Mouse (Mus musculus): ENCODE data around the gene Igsf11. TPM values are rescaled to one million over a fixed set of nuclear protein-coding genes. Genes with fewer than 3 reads are reported as not detected.

Igsf11 gene
- total RNA-seq, 2 experiments from 2014 or later: 0.14 to 0.29 TPM

- no peak for DNase-seq
Observed at GRCm38 (mm10) chr16:38940805-38941204, 48.3 kb downstream of the Igsf11 start.

DNA sequence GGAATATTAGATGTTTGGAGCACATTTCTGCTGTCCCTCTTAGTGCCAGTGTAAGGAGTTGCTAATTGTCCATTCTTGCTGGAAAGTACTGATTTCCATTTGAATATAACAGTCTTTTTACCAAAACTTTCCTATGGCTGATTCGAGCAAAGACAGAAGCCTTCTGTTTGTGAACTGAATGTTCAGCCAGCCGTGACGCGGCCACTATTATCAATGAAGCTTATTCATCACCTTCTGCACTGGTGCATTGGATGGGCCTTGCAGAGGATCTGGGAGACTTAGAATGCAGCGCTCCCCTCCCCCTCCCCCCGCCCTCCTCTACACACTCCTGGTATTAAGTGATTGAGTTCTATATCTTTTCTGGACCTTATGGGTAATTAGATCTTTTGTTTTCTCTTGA, 48.8 kb downstream of the Igsf11 start:
- no peak for DNase-seq

- no peak for DNase-seq
Observed at GRCm38 (mm10) chr16:38943706-38944550, 51.5 kb downstream of the Igsf11 start.

GRCm38 (mm10) chr16:38945111-38945510, 52.6 kb downstream of the Igsf11 start:
- no peak for DNase-seq

GRCm38 (mm10) chr16:38945581-38945981, 53.1 kb downstream of the Igsf11 start:
- no peak for DNase-seq

GRCm38 (mm10) chr16:38946453-38946852, 54.0 kb downstream of the Igsf11 start:
- DNase-seq: no peak

DNA sequence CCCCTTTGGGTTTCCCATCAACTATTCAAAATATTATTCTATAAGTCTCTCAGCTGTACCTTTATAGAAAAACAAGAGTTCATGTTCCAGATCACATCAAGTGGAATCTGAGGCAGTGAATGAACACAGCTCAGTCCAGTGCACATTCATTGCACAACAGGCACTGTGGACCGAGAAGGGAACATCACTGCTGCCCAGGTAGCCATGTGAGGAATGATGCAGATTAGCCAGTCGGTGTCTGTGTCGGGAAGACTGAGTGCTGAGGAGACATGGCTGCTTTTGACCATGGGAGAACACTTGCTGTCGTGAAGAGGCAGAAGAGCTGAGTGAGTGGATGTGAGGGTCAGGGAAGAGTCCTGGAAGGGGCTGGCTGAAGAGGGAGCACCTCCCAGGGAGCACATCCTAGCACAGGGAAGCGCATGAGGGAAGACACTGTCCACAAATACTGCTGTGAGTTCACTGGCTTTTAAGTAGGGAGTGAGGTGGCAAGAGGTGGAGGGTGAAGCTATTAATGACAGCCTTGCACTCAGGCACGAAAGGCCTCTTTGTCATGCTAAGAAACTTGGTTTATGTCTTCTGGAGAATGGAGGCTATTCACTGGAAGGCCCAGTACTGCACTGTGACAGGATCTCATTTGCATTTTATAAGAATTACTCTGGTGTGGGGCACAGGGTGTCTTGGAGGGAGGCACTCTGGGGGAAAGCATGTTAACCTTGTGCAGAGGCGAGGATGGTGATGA, 54.8 kb downstream of the Igsf11 start:
- DNase-seq: no peak

DNA sequence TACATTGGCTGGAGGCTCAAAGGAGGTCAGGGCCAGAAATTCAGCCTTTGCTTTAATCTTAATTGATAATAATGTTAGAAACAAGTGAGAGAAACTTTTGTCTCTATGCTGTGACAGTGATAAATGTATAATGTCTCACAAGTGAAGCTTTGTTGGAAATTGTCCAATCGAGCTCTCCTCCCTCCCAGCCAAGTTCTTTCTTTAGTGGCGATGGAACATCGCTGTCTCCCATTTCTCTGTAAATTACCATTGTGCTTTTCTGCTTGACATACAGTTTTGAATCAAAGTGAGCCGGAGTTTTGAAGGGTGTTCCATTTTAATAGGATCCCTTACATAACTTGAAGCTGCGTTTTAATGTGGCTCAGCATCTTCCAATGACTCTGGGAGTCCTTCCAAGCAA, 56.0 kb downstream of the Igsf11 start:
- DNase-seq: no peak

DNA sequence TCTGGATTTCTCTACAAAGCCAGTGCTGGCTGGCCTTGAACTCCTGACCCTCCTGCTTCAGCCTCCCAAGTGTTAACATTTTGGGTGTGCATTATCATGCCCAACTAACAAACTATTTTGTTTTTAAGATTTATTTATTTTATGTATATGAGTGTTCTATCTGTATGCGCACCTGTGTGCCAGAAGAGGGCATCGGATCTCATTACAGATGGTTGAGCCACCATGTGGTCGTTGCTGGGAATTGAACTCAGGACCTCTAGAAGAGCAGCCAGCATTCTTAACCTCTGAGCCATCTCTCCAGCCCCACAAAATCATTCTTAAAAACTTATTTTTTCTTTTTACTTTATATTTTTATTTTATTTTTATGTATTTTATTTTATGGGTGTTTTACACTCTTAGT, 60.4 kb downstream of the Igsf11 start:
- DNase-seq: no peak

- DNase-seq: no peak
Observed at GRCm38 (mm10) chr16:38953821-38954220, 61.4 kb downstream of the Igsf11 start.

DNA sequence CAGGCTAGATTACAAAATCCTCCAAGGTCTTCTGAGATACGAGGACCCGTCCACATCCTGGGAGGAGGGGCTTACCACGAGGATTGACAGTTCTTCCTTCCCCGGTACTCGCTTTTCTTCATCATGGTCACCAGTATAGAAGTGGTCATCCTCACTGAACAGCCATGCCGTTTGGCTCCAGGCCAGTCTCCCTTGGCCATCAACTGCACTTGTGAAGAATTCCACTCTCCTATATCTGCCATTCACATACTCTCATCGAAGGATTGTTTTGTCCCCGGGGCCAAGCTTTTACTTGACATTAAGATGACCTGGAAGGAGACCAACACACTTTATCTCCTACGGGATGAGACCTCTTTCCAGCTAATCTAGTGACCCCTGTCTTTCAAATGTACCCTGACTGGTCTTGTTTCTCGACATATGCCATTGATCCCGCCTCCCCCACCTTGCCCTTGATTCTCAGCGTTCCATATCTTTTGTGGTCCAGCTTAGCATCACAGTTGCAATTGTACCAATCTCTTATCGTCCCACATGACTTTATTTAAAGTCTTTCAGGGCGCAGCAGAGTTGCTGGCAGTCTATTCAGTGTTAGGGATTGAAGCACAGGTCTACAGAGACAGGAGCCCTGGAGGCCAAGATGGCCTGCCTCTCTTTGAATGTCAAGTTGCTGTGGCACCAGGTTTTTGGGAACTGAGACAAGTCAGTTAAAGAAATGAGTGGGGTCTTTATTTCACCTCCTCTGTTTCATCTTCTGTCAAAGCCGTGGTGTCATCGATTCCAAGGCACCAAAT, 62.2 kb downstream of the Igsf11 start:
- DNase-seq: no peak

DNA sequence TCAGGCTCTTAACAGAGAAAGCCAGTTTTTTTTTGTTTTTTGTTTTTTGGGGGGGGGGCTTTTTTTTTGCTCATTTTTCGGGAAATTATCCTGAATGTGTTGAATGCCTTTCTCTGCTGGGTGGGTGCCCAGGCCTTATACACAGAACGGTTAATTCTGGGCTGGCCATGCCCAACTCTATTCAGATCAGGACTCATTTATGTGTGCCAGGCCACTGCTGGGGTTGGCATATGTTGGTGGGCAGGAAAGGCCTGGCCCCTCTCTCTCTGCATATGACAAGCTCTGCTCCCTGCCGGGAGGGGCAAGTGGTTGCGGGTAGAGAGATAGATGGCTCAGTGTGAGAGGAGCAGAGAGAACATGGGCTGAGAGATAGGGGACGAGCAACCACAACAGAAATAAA, 62.8 kb downstream of the Igsf11 start:
- no peak for DNase-seq

DNA sequence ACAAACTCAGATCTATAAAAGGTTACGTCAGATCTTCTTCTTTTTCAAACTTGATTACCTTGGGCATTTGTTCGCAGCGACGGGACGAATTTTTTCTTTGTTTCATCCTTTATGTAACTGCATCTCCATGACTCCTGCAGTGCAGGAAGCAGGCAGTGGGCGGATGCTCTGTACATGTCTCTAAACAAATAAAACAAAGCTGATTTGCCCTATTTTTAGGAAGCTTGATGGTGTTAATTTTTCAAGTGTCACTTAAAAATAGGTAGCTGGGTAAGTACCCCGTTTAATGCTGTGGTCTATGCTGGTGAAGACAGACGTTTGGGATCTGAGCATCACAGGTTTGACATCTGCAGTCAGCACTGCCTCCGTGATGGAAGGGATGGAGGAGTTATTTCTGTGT, 66.3 kb downstream of the Igsf11 start:
- DNase-seq: no peak

GRCm38 (mm10) chr16:38960550-38960949, 68.1 kb downstream of the Igsf11 start:
- no peak for DNase-seq

- no peak for DNase-seq
Observed at GRCm38 (mm10) chr16:38961865-38962264, 69.4 kb downstream of the Igsf11 start.

DNA sequence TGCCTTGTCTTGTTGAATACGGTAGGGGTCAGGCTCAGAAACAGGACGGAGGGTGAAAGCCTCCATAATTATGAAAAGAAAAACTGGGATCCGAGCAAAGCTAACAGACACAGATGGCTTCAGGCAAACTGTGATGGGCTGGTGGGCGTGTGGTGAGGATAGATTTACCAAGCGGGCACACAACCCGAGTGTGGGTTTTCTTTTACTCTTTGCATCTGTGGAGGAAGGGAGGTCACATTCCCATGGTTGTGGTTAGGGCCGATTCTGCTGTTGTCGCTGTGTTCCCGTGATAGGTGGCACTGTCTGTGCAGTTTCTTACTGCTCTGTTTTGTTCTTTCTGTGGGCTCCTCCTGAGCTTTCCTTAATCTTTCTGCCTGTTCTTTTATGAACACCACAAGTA, 70.2 kb downstream of the Igsf11 start:
- DNase-seq: no peak

GRCm38 (mm10) chr16:38967026-38967425, 74.6 kb downstream of the Igsf11 start:
- DNase-seq: no peak

DNA sequence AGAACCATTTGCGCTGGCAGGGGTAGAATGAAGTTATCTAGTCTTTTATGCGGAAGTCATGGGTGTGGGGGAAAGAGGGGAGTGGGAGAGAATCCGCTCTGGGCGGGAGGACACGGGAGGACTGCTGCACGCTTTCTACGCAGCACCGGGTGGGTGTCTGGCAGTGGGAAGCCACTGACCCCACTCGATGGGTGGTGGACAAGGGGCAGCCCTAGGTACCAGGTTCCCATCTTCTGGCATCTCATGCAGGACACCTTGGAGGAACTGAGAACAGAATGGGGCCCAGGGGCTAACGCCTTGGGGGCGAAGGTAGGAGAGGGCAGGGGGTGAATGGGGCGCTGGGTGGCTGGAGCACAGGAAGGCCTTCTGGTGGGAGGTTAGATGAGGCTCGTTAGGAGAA, 83.7 kb downstream of the Igsf11 start:
- no peak for DNase-seq

GRCm38 (mm10) chr16:38978546-38978945, 86.1 kb downstream of the Igsf11 start:
- DNase-seq: no peak

DNA sequence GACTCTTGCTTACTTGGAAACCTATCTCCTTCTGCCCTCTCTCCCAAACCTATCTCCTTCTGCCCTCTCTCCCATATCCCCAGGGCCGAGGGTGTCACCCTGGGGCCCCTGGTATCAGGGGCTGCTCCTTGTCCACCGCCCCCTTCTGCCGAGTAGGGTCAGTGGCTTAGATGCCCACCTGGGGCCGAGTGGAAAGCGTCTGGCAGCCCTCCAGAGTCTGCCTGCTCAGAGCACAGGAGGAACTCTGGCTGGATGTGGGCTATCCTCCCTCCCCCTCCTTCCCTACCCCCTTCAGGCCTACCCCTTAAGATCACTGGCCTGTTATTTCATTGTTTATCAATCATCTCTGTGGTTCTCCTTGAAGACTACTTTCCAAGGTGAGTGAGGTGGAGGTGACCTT, 88.1 kb downstream of the Igsf11 start:
- DNase-seq: no peak

DNA sequence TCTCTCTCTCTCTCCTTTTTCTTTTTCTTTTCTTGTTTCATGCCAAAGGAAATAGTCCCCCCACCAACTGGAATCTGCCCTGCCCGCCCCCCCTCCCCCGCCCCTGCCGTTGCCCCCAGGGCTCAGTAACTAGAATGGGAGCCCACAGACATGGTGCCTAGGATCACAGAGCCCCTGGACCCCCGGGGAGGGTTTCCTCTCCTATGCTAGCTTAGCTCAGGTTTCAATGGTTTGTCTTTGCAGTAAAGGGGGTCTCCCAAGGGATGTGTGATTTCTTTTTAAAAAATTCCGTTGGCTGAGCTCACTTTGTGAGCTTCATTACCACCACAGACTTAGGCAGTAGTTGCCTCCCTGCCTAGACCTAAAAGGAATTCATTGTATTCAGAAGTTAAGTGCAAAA, 89.6 kb downstream of the Igsf11 start:
- no peak for DNase-seq

DNA sequence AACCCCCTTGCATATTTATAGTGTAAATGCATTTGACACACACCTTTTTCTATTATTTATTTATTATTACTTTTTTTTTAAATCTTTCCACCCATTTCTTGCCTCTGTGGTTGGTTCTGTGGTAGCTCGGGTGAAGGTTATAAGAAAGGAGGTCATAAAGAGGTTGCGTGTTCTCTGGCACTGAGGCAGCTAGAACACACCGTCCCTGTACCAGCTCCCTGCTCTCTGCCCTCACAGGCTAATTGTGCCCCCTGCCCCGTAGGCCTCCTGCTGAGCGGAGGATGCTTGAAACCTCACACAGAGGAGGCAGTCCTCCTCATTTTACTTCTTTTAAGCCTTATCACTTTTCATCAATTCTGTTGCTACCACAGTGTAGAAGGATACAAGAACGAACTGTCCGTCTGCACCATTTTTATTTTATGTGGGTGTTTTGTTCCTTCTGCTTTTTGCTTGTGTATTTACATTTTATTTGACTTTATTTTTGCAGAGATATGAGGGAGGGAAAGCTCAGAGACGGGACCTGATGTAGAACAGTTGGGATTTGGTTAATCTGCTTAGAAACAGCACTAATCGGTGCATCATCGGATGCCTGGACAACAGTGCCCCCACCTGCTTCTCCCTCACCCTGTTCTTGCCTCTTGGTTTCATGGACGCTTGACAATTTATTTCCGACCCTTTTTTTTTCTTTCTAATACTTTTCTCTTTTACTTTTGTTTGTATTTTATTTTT, 90.2 kb downstream of the Igsf11 start:
- no peak for DNase-seq
